Mouse (Mus musculus) embryonic facial prominence, embryonic 12.5 days (tissue): ENCODE measurements around the gene Rab31. TPM values are rescaled to one million over a fixed set of nuclear protein-coding genes. Genes with fewer than 3 reads are reported as not detected.
A peak's percentile ranks its signal among the peaks of the same experiment; 100 is the strongest.

ENCODE experiments used
- ATAC-seq: fragments of 200-750 bp; cut with Nextera tagmentation; 2 replicates; pipeline ENCODE4 v1.8.0; 2017; ENCODE audit not compliant: insufficient number of reproducible peaks, insufficient read depth, low FRiP score, low TSS enrichment
- H3K27ac ChIP-seq: fragments of 300-500 bp; sonication (generic); 2 replicates; pipeline ENCODE4 v1.5.1; 2016; ENCODE audit warnings: mild to moderate bottlenecking
- H3K27me3 ChIP-seq: fragments of 300-500 bp; sonication (generic); 2 replicates; pipeline ENCODE4 v1.6.1; 2016; ENCODE audit warnings: mild to moderate bottlenecking, moderate library complexity
- H3K36me3 ChIP-seq: fragments of 300-500 bp; sonication (generic); 2 replicates; pipeline ENCODE4 v1.6.1; 2016; ENCODE audit warnings: mild to moderate bottlenecking
- H3K4me1 ChIP-seq: fragments of 300-500 bp; sonication (generic); 2 replicates; pipeline ENCODE4 v1.6.1; 2016
- H3K4me2 ChIP-seq: fragments of 300-500 bp; sonication (generic); replicated peaks from 2 replicates; pipeline ENCODE4 v1.6.1; 2016; ENCODE audit warnings: mild to moderate bottlenecking, moderate library complexity
- H3K4me3 ChIP-seq: fragments of 300-500 bp; sonication (generic); 2 replicates; pipeline ENCODE4 v1.5.1; 2016; ENCODE audit warnings: mild to moderate bottlenecking
- H3K9ac ChIP-seq: fragments of 300-500 bp; sonication (generic); 2 replicates; pipeline ENCODE4 v1.6.1; 2016; ENCODE audit warnings: mild to moderate bottlenecking, moderate library complexity
- H3K9me3 ChIP-seq: fragments of 300-500 bp; sonication (generic); 2 replicates; pipeline ENCODE4 v1.6.1; 2016; ENCODE audit warnings: mild to moderate bottlenecking, moderate library complexity
- WGBS: fragments of 180-500 bp; shearing (Covaris S2); methylation state at CpG from one replicate; pipeline ENCODE4 v1.1.7; 2016; 5-methylcytosine and 5-hydroxymethylcytosine counted together
- polyA plus RNA-seq: library from polyadenylated mRNA; unstranded; fragments of >200 nt; fragmentation: Nextera tagmentation; extraction: Ambion mirVana; gene quantifications from 2 replicates; pipeline ENCODE4 v1.2.1, GENCODE M21; 2016

The Rab31 gene
- polyA plus RNA-seq, 1 experiment from 2014 or later: 66.7 TPM

GRCm38 (mm10) chr17:65683731-65684130 is 88.8 kb downstream of the Rab31 start:
- H3K27me3 ChIP-seq: no peaks in the 10 kb centered on the region
- no peak overlapping the region for H3K4me3 ChIP-seq
- H3K27ac ChIP-seq: no peak overlapping the region
- ATAC-seq: no peak
- H3K4me2 ChIP-seq: no peak overlapping the region
- 87% methylated on average over 2 of the region's 2 CpGs for WGBS
- no peak overlapping the region for H3K9ac ChIP-seq
- no peaks in the 10 kb centered on the region for H3K36me3 ChIP-seq
- H3K4me1 ChIP-seq: peaks cover 8% of the 10 kb centered on the region; the same call in 1 of the 2 replicates
- no peaks in the 10 kb centered on the region for H3K9me3 ChIP-seq

DNA sequence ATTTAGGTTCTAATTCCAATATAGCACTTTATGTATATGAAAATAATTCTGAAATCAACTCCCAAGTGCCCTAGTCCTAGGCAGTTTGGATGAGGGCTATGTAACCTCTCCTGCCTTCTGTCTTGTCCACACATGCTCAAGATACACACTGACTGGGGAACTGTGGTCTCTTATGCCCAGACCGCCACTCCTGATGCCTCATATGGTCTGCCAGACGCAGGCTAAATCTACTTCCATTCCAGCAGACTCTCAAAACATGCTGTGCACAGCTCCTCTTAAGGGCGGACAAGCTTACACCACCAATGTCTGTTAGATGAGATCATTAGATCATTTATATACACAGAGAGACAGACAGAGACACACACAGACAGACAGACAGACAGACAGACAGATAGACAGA is 89.2 kb downstream of the Rab31 start:
- no peak for ATAC-seq
- peaks cover 8% of the 10 kb centered on the region; the same call in 1 of the 2 replicates for H3K4me1 ChIP-seq
- H3K27me3 ChIP-seq: no peaks in the 10 kb centered on the region
- no peak overlapping the region for H3K4me2 ChIP-seq
- no peaks in the 10 kb centered on the region for H3K36me3 ChIP-seq
- H3K9ac ChIP-seq: no peak overlapping the region
- H3K9me3 ChIP-seq: no peaks in the 10 kb centered on the region
- 83% methylated on average over 3 of the region's 3 CpGs for WGBS
- H3K4me3 ChIP-seq: no peak overlapping the region
- H3K27ac ChIP-seq: no peak overlapping the region

DNA sequence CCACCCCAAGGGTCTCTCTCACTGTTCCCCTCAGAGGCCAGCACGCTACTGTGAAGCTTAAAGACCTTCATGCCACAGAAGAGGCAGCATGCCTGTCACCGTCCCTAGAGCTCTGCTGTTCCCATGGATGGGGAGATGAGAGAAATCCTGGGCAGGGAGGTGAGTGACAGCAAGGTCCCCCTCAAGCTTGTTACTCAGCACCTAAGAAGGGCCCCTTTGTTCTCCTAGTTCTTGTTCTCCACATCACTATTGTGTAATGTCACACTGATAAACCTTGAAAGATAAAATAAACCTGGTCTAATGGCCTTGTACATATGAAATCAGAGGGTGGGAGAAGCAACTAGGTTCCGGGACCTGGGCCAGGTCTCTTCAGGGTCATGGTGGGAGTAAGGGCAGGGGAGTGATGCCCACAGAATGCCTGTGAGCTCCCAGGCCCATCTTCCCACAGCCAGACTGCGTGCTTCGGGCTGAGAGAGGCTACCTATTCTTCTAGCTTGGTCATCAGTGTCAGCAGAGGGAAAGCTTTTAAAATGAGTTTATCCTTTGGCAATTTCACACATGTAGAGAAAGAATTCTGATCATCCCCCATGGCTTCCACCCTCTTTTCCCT is 90.4 kb downstream of the Rab31 start:
- Histone ChIP-seq H3K9me3 (no peaks in the 10 kb centered on the region), H3K27me3 (no peaks in the 10 kb centered on the region), H3K4me2 (no peak overlapping the region), H3K36me3 (no peaks in the 10 kb centered on the region), H3K27ac (no peak overlapping the region), H3K4me3 (no peak overlapping the region), H3K4me1 (peaks cover 8% of the 10 kb centered on the region; the same call in 1 of the 2 replicates), H3K9ac (no peak overlapping the region)
- ATAC-seq: no peak
- WGBS: 74% methylated on average over 5 of the region's 5 CpGs

GRCm38 (mm10) chr17:65681516-65681915 is 91.0 kb downstream of the Rab31 start:
- H3K9ac ChIP-seq: no peak overlapping the region
- no peaks in the 10 kb centered on the region for H3K27me3 ChIP-seq
- H3K4me3 ChIP-seq: no peak overlapping the region
- ATAC-seq: no peak
- no peak overlapping the region for H3K27ac ChIP-seq
- H3K9me3 ChIP-seq: no peaks in the 10 kb centered on the region
- 83% methylated on average over 6 of the region's 6 CpGs for WGBS
- no peak overlapping the region for H3K4me2 ChIP-seq
- no peaks in the 10 kb centered on the region for H3K36me3 ChIP-seq
- H3K4me1 ChIP-seq: peaks cover 8% of the 10 kb centered on the region; the same call in 1 of the 2 replicates

GRCm38 (mm10) chr17:65680801-65681412 is 91.6 kb downstream of the Rab31 start:
- no peak overlapping the region for H3K4me3 ChIP-seq
- no peak overlapping the region for H3K4me2 ChIP-seq
- H3K27me3 ChIP-seq: no peaks in the 10 kb centered on the region
- no peaks in the 10 kb centered on the region for H3K36me3 ChIP-seq
- peaks cover 8% of the 10 kb centered on the region; the same call in 1 of the 2 replicates for H3K4me1 ChIP-seq
- WGBS: 87% methylated on average over 2 of the region's 2 CpGs
- no peak overlapping the region for H3K9ac ChIP-seq
- H3K27ac ChIP-seq: no peak overlapping the region
- no peak for ATAC-seq
- no peaks in the 10 kb centered on the region for H3K9me3 ChIP-seq

- peak overlapping the region; percentile 41; the same call in 1 of the 2 replicates for H3K27ac ChIP-seq
- no peak for ATAC-seq
- no peaks in the 10 kb centered on the region for H3K9me3 ChIP-seq
- no peaks in the 10 kb centered on the region for H3K27me3 ChIP-seq
- H3K9ac ChIP-seq: no peak overlapping the region
- H3K4me3 ChIP-seq: no peak overlapping the region
- WGBS: 59% methylated on average over 14 of the region's 14 CpGs
- H3K36me3 ChIP-seq: no peaks in the 10 kb centered on the region
- no peak overlapping the region for H3K4me2 ChIP-seq
- peaks cover 8% of the 10 kb centered on the region; the same call in 1 of the 2 replicates for H3K4me1 ChIP-seq
Measured at GRCm38 (mm10) chr17:65679806-65680446, 92.6 kb downstream of the Rab31 start.

GRCm38 (mm10) chr17:65677742-65678141 is 94.8 kb downstream of the Rab31 start:
- no peak overlapping the region for H3K9ac ChIP-seq
- WGBS: 95% methylated on average over 1 of the region's 1 CpGs
- no peak for ATAC-seq
- H3K27ac ChIP-seq: no peak overlapping the region
- peaks cover 8% of the 10 kb centered on the region; the same call in 1 of the 2 replicates for H3K4me1 ChIP-seq
- no peak overlapping the region for H3K4me2 ChIP-seq
- H3K27me3 ChIP-seq: no peaks in the 10 kb centered on the region
- H3K4me3 ChIP-seq: no peak overlapping the region
- no peaks in the 10 kb centered on the region for H3K36me3 ChIP-seq
- no peaks in the 10 kb centered on the region for H3K9me3 ChIP-seq

DNA sequence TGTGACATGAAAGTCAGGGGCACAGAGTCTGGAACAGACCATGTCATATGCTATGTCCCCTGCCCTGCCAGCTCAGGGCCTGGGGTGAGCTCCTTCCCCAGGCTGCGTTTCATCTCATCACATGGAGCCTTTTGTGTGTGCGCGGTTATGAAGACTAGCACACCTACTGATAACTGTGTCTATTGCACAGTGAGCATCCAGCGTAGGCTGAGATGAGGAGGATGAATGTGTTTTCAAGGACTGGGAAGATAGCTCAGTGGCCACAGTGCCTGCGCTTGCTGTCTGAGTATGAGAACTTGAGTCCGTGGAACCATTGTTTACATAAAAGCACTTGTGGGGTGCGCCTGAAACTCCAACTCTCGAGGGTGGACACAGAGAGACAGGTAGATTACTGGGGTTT is 96.0 kb downstream of the Rab31 start:
- Histone ChIP-seq H3K4me1 (peaks cover 8% of the 10 kb centered on the region; the same call in 1 of the 2 replicates), H3K9ac (no peak overlapping the region), H3K36me3 (no peaks in the 10 kb centered on the region), H3K27me3 (no peaks in the 10 kb centered on the region), H3K4me3 (no peak overlapping the region), H3K9me3 (no peaks in the 10 kb centered on the region), H3K27ac (no peak overlapping the region), H3K4me2 (no peak overlapping the region)
- 89% methylated on average over 8 of the region's 8 CpGs for WGBS
- ATAC-seq: no peak

GRCm38 (mm10) chr17:65675985-65676384 is 96.6 kb downstream of the Rab31 start:
- Histone ChIP-seq H3K9me3 (no peaks in the 10 kb centered on the region), H3K4me3 (no peak overlapping the region), H3K4me1 (peaks cover 8% of the 10 kb centered on the region; the same call in 1 of the 2 replicates), H3K27me3 (no peaks in the 10 kb centered on the region), H3K9ac (no peak overlapping the region), H3K4me2 (no peak overlapping the region), H3K27ac (no peak overlapping the region), H3K36me3 (no peaks in the 10 kb centered on the region)
- ATAC-seq: no peak
- 67% methylated on average over 3 of the region's 3 CpGs for WGBS

- Histone ChIP-seq H3K27me3 (no peaks in the 10 kb centered on the region), H3K9me3 (no peaks in the 10 kb centered on the region), H3K4me3 (no peak overlapping the region), H3K9ac (no peak overlapping the region), H3K4me2 (no peak overlapping the region), H3K36me3 (no peaks in the 10 kb centered on the region), H3K27ac (no peak overlapping the region), H3K4me1 (peaks cover 3% of the 10 kb centered on the region; the same call in 1 of the 2 replicates)
- WGBS: 81% methylated on average over 1 of the region's 1 CpGs
- ATAC-seq: no peak
Measured at GRCm38 (mm10) chr17:65674710-65675171, 97.8 kb downstream of the Rab31 start.

- H3K9ac ChIP-seq: no peak overlapping the region
- no peaks in the 10 kb centered on the region for H3K36me3 ChIP-seq
- H3K27ac ChIP-seq: no peak overlapping the region
- WGBS: 89% methylated on average over 7 of the region's 7 CpGs
- no peaks in the 10 kb centered on the region for H3K9me3 ChIP-seq
- no peak overlapping the region for H3K4me2 ChIP-seq
- no peaks in the 10 kb centered on the region for H3K27me3 ChIP-seq
- ATAC-seq: no peak
- H3K4me3 ChIP-seq: no peak overlapping the region
- no peaks in the 10 kb centered on the region for H3K4me1 ChIP-seq
Measured at GRCm38 (mm10) chr17:65672926-65673325, 99.6 kb downstream of the Rab31 start.

- no peak overlapping the region for H3K4me2 ChIP-seq
Measured at GRCm38 (mm10) chr17:65669061-65669460, 103.5 kb downstream of the Rab31 start.

More at GRCm38 (mm10) chr17:65669061-65669460, 103.5 kb downstream of the Rab31 start:
- H3K27me3 ChIP-seq: no peaks in the 10 kb centered on the region
- no peak overlapping the region for H3K9ac ChIP-seq
- H3K27ac ChIP-seq: no peak overlapping the region
- no peaks in the 10 kb centered on the region for H3K4me1 ChIP-seq
- 84% methylated on average over 4 of the region's 4 CpGs for WGBS
- no peaks in the 10 kb centered on the region for H3K36me3 ChIP-seq
- no peaks in the 10 kb centered on the region for H3K9me3 ChIP-seq
- ATAC-seq: no peak
- no peak overlapping the region for H3K4me3 ChIP-seq
